Mouse (Mus musculus): ENCODE results near the gene Srpr. TPM values are rescaled to one million over a fixed set of nuclear protein-coding genes. Genes with fewer than 3 reads are reported as not detected.
A peak's percentile ranks its signal among the peaks of the same experiment; 100 is the strongest.

Srpr gene
- total RNA-seq, 1 experiment from 2014 or later = 54.0 TPM

DNA sequence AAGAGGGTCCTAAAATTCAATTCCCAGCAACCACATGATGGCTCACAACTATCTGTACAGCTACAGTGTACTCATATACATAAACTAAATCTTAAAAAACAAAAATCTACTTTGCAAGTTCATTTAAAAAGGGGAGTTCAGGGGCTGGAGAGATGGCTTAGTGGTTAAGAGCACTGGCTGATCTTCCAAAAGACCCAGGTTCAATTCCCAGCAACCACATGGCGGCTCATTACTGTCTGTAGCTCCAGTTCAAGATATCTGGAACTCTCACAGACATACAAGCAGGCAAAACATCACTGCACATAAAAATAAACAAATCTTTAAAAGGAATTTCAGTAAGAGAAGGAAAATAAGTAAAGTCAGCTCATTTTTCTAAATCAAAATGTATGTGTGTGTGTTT is 38.4 kb downstream of the Srpr start:
- no peak for ATAC-seq (replicated peaks; ENCODE audit: insufficient number of reproducible peaks, low FRiP score, low TSS enrichment, poor library complexity, severe bottlenecking)

- ATAC-seq (replicated peaks; ENCODE audit: insufficient number of reproducible peaks, low FRiP score, low TSS enrichment, poor library complexity, severe bottlenecking) = no peak
These were observed 39.1 kb downstream of the Srpr start for GRCm38 (mm10) chr9:35238915-35239571.

GRCm38 (mm10) chr9:35239734-35240133 is 39.8 kb downstream of the Srpr start:
- no peak for ATAC-seq (replicated peaks; ENCODE audit: insufficient number of reproducible peaks, low FRiP score, low TSS enrichment, poor library complexity, severe bottlenecking)

- no peak for ATAC-seq (replicated peaks; ENCODE audit: insufficient number of reproducible peaks, low FRiP score, low TSS enrichment, poor library complexity, severe bottlenecking)
These were observed 47.4 kb downstream of the Srpr start for GRCm38 (mm10) chr9:35247405-35247804.

DNA sequence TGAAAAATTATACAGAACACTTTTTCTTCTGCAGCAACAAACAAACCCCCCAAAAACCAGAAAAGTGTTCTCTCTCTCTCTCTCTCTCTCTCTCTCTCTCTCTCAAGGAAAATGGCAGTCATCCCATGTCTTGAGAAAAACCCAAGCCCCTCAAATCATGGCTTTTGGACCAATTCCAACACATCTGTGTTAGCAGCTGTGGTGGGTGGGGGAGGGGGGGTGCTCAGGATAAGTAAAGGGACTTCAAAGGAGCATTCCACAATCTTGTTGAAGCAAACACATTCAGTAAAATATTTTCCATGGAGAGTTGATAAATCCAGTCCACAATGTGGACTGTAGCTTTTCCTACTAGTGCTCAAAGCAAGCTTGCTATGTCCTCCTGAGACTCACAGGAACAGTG is 49.5 kb downstream of the Srpr start:
- no peak for ATAC-seq (replicated peaks; ENCODE audit: insufficient number of reproducible peaks, low FRiP score, low TSS enrichment, poor library complexity, severe bottlenecking)

DNA sequence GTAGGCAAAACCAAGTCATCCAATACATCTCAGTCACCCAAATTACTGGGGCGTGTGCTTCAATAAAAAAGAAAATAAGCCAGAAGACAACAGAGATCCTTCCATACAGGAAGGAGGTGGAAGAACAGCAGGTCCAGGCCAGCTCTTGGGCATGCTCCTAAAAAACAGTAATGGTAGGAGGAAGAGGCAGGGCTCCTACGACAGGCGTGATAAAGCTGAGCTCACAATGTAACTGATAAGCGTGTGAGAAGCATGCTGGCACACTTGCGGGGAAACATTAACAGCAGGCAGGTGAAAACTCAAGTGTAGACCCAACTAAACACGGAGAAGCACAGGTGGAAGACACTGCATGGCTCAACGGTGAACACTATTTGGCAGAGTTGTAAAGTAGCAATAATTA is 57.4 kb downstream of the Srpr start:
- ATAC-seq (replicated peaks; ENCODE audit: insufficient number of reproducible peaks, low FRiP score, low TSS enrichment, poor library complexity, severe bottlenecking) = no peak

GRCm38 (mm10) chr9:35262418-35262817 is 62.4 kb downstream of the Srpr start:
- no peak for ATAC-seq (replicated peaks; ENCODE audit: insufficient number of reproducible peaks, low FRiP score, low TSS enrichment, poor library complexity, severe bottlenecking)

GRCm38 (mm10) chr9:35263431-35263830 is 63.5 kb downstream of the Srpr start:
- no peak for ATAC-seq (replicated peaks; ENCODE audit: insufficient number of reproducible peaks, low FRiP score, low TSS enrichment, poor library complexity, severe bottlenecking)

DNA sequence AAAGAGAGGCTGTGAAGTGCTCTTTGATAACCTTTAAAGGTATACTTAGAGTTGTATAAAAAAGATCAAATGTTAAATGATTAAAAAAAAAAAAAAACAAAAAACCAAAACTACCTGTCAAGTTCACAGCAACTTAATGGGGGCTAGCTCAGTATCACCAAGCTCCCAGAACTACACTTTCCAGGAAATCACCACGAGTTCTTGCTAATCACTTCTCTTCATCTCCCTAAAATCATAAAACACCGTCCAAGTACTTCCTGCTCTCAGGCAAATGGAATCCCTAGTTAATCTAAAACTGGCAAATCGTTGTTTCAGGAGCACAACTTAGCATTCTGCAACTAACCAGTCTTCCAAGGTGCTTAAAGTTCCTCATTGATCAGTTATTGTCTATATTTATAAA is 64.5 kb downstream of the Srpr start:
- no peak for ATAC-seq (replicated peaks; ENCODE audit: insufficient number of reproducible peaks, low FRiP score, low TSS enrichment, poor library complexity, severe bottlenecking)

DNA sequence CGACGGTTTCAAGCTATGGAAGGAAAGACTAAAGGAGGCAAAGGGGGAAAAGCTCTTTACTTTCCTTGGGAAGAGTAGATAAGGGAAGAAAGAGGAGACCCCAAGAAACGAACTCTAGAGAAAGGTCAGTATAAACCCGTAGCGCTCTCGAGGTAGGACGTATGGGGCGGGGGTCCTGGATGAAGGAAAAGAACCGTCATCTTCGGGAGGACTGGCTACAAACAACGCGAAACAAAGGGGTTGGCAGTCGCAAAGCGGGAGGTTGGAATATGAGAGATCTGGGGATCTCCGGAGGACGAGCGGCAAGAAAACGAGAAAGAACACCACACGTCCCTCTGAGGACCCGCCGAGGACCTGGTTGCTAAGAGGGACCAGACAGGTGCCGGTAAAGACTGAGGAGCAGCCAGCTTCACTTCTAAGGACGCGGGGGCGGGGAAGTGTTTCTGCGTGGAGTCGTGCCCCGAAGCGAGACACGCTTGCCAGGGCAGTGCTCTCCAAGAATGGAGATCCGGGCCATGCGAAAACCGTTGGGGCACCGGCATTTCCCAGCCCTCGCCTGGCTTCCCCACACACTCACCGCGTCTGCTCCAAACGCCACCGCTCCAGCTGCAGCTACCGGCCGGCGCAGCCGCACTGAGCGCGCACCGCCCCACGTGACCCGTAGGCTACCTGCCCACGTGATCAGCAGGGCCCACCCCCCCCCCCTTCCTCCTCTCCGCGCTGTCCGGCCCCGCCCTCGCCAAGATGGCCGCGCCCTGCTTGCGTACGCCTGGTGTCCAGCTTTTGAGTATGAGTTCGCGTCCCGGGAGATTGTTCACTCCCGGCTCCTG is 67.4 kb downstream of the Srpr start, which contains the start of the genes Fam118b and Rpusd4:
Fam118b (minus strand) TSS at position 660 of the 830 bp plus-strand sequence.
Rpusd4 (plus strand) TSS at position 720 of the 830 bp plus-strand sequence.
- ATAC-seq (replicated peaks; ENCODE audit: insufficient number of reproducible peaks, low FRiP score, low TSS enrichment, poor library complexity, severe bottlenecking) = peak; percentile 63

DNA sequence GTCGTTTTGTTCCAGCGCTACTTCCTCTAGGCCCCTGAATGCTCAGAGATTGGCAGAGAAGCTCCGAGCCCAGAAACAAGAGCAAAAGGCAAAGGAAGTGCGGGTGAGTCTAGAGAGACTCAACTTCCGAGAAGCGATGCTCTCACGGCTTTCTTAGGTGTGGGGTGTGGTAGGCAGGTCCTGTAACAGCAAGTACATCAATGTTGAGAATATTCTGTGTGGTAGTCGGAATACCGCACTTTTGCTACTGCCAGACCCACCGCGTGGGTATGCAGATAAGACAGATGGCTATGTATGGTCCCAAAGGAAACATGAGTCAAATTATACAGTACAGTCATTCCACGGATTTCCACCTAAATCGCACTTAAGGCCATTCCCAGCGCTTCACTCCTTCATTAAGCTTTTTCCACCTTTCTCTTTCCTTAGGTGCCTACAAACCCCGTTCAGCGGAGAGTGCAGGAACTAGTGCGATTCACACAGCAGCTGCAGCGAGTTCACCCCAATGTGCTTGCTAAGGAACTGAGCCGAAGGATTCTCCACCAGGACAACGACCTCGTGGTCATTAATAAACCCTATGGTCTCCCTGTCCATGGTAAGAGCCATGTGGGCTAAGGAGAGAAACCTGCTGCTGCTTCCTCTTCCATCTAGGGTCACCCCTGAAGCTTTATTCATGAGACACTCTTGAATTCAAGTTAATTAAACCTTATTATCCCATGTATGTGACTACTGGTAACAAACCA is 68.2 kb downstream of the Srpr start:
- 0 out of 2 replicates have a peak, but pooled peaks have one; percentile 14 for ATAC-seq (replicated peaks; ENCODE audit: insufficient number of reproducible peaks, low FRiP score, low TSS enrichment, poor library complexity, severe bottlenecking)

DNA sequence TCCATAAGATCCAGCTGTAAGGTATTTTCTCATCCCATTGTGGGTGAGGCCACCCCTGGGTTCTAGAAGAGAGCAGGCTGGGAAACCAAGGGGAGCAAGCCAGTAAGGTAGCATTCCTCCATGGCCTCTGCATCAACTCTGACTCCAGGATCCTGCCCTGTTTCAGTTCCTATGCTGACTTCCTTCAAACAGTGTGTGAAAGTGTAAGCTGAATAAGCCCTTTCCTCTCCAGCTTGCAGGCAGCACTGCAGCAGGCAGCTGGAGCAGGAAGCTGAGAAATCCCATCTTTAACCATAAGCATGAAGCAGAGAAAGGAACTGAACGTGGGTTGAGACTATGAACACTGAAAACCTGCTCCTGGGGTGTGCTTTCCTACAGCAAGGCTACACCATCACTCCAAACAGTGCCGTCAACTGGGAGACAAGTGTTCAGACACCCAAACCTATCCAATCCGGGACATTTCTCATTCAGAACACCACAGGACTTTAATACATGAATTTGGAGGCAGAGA is 77.9 kb downstream of the Srpr start:
- no peak; the same call in 1 of the 2 replicates for ATAC-seq (replicated peaks; ENCODE audit: insufficient number of reproducible peaks, low FRiP score, low TSS enrichment, poor library complexity, severe bottlenecking)

- no peak for ATAC-seq (replicated peaks; ENCODE audit: insufficient number of reproducible peaks, low FRiP score, low TSS enrichment, poor library complexity, severe bottlenecking)
These were observed 78.5 kb downstream of the Srpr start for GRCm38 (mm10) chr9:35278451-35278850.

- peak; percentile 59 for ATAC-seq (replicated peaks; ENCODE audit: insufficient number of reproducible peaks, low FRiP score, low TSS enrichment, poor library complexity, severe bottlenecking)
These were observed 82.3 kb downstream of the Srpr start for GRCm38 (mm10) chr9:35282006-35282850.

- ATAC-seq (replicated peaks; ENCODE audit: insufficient number of reproducible peaks, low FRiP score, low TSS enrichment, poor library complexity, severe bottlenecking) = no peak
These were observed 82.9 kb downstream of the Srpr start for GRCm38 (mm10) chr9:35282851-35283200.

DNA sequence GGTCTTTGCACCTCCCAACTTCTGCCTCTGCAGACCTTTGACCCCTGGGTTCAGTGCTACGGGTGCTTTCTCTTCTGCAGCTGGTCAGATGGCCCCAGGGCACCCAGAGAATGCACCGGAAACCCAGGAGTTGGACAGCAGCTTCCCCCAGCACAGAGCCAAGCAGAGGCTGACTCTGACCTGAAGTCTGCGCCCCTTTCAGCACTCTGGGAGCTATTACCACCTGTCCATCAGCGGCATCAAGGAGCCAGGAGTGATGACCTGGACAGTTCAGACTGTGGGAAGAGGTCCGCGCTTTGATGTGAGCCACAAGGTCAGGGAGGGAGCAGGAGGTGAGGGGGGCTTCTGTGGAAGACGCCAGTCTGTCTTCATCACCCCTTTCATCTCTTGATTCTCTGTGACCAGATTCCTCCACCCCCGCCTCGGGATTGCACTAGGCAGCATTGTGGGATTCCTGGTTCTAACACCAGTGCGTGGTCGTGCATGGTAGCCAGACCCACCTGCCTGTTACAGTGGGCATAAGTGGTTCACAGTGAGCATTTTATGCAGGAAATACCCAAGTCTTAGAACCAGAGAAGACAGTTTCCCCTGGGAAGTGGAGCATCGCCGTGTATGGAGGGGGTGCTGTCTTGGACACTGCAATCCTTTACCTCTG is 83.6 kb downstream of the Srpr start:
- ATAC-seq (replicated peaks; ENCODE audit: insufficient number of reproducible peaks, low FRiP score, low TSS enrichment, poor library complexity, severe bottlenecking) = no peak

DNA sequence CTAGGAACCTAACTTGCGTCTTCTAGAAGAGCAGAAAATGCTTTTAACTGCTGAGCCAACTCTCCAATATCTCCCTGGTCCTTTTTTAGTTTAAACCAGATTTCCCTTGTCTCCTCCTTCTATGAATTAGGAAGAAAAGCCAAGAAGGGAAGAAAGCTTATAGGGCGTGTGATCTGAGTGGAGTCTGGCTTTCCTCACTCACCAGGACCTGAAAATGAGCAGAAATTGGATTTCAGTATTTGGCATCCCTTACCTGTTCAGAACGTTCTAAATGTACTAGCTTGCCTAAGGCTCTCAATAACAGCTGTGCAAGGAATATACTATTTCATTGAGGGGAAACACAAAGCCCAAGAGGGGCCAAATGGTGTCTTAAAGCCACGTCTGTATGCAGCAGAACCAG is 84.4 kb downstream of the Srpr start:
- ATAC-seq (replicated peaks; ENCODE audit: insufficient number of reproducible peaks, low FRiP score, low TSS enrichment, poor library complexity, severe bottlenecking) = no peak

- no peak for ATAC-seq (replicated peaks; ENCODE audit: insufficient number of reproducible peaks, low FRiP score, low TSS enrichment, poor library complexity, severe bottlenecking)
These were observed 86.4 kb downstream of the Srpr start for GRCm38 (mm10) chr9:35286351-35286750.

Data from monocyte, adult 5-6 weeks (primary cell).